Mouse (Mus musculus): ENCODE results near the gene Iqsec1.

DNA sequence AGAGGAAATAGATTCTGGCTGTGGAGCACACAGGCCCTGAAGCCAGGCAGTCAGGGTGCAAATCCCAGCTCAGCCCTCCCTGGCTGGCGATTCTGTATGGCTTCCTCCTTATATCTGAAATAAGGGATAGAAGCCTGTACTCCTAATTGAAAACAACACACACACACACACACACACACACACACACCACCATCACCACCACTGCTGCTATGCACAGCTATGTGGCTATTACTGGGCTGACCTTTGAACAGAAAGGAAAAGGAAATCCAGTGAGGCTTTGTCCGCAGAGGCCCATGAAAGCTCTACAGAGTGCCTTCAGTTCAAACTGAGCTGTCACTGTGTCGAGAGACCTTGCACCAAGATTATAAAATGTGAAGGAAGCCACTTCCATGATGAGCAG lies 276.4 kb downstream of the Iqsec1 start:
- TF ChIP-seq CTCF (IDR thresholded peaks at IDR 0.05; ENCODE audit: low read depth, low read length) (no peak), POLR2A (IDR thresholded peaks at IDR 0.05; ENCODE audit: insufficient read depth, low read length) (no peak), EP300 (IDR thresholded peaks at IDR 0.05; ENCODE audit: insufficient read depth, low read depth, low read length) (no peak)
